Mouse (Mus musculus) adrenal gland, postnatal 36 days (tissue): ENCODE measurements around the gene 6430531B16Rik. TPM values are rescaled to one million over a fixed set of nuclear protein-coding genes. Genes with fewer than 3 reads are reported as not detected.
A peak's percentile ranks its signal among the peaks of the same experiment; 100 is the strongest.

ENCODE experiments used
- DNase-seq, 2 experiments: peaks; one replicate each; pipeline ENCODE4 v3.0.0; 2021; ENCODE audit warnings: mixed read lengths in 1 of 2
- long read RNA-seq, 2 experiments: library from polyadenylated mRNA; stranded (forward); transcript quantifications; one replicate each; pipeline ENCODE4 v2.0.0; 2021; ENCODE audit warnings: borderline sequencing depth in 2 of 2
- total RNA-seq, 2 experiments: library from RNA; stranded (reverse); gene quantifications; 2 replicates each; pipeline ENCODE4 v1.2.3; 2021

Gene 6430531B16Rik
- total RNA-seq = not detected
- long read RNA-seq, experiment 1 = 0 reads
- long read RNA-seq, experiment 2 = 0 reads

GRCm38 (mm10) chr7:139978278-139978892 is at the start of gene 6430531B16Rik:
TSS of gene 6430531B16Rik (minus strand) at chr7:139978755.
- peak; percentile 89 to 93 for DNase-seq

- no peak for DNase-seq
Observed at GRCm38 (mm10) chr7:140011336-140011735, 32.8 kb upstream of the 6430531B16Rik start.

GRCm38 (mm10) chr7:140007781-140008180 is 29.2 kb upstream of the 6430531B16Rik start:
- no peak for DNase-seq

- no peak for DNase-seq
Observed at GRCm38 (mm10) chr7:140006861-140007611, 28.5 kb upstream of the 6430531B16Rik start.

GRCm38 (mm10) chr7:140004666-140005065 is 26.1 kb upstream of the 6430531B16Rik start:
- DNase-seq = no peak

GRCm38 (mm10) chr7:140001086-140001740 is 22.7 kb upstream of the 6430531B16Rik start:
- DNase-seq = no peak

- DNase-seq = no peak
Observed at GRCm38 (mm10) chr7:139998691-139999350, 20.3 kb upstream of the 6430531B16Rik start.

- DNase-seq = peak; percentile 61 to 79
Observed at GRCm38 (mm10) chr7:139994676-139995075, 16.1 kb upstream of the 6430531B16Rik start.

GRCm38 (mm10) chr7:139994202-139994601 is 15.6 kb upstream of the 6430531B16Rik start:
- no peak for DNase-seq

- no peak for DNase-seq
Observed at GRCm38 (mm10) chr7:139993532-139993931, 15.0 kb upstream of the 6430531B16Rik start.

GRCm38 (mm10) chr7:139992406-139992805 is 13.9 kb upstream of the 6430531B16Rik start, which contains the start of gene Adam8:
TSS of gene Adam8 (minus strand) at chr7:139992562.
- peak; percentile 59 to 64 for DNase-seq

GRCm38 (mm10) chr7:139990864-139991394 is 12.4 kb upstream of the 6430531B16Rik start:
- DNase-seq = no peak

GRCm38 (mm10) chr7:139988272-139988671 is 9.7 kb upstream of the 6430531B16Rik start:
- no peak for DNase-seq

GRCm38 (mm10) chr7:139984505-139984904 is 6.0 kb upstream of the 6430531B16Rik start:
- DNase-seq = no peak

- no peak for DNase-seq
Observed at GRCm38 (mm10) chr7:139982058-139982457, 3.5 kb upstream of the 6430531B16Rik start.

GRCm38 (mm10) chr7:139980778-139981177 is 2.2 kb upstream of the 6430531B16Rik start:
- no peak for DNase-seq

GRCm38 (mm10) chr7:139979011-139979719 is 610 bp upstream of the 6430531B16Rik start:
- peak in 1 of 2 experiments; percentile 46 for DNase-seq

GRCm38 (mm10) chr7:139975471-139975870 is 3.1 kb downstream of the 6430531B16Rik start:
- no peak for DNase-seq

- DNase-seq = no peak
Observed at GRCm38 (mm10) chr7:139974307-139974706, 4.2 kb downstream of the 6430531B16Rik start.

GRCm38 (mm10) chr7:139972923-139973331 is 5.6 kb downstream of the 6430531B16Rik start:
- DNase-seq = no peak

GRCm38 (mm10) chr7:139971436-139971835 is 7.1 kb downstream of the 6430531B16Rik start:
- peak; percentile 70 to 75 for DNase-seq
